16 mouse cellular contexts compared by ENCODE assay signal in genomic region chr7:84164880-84165279, GRCm38 (mm10). TPM values are rescaled to one million over a fixed set of nuclear protein-coding genes. Genes with fewer than 3 reads are reported as not detected.
DNase-seq lines count a peak whose midpoint lies in the region; ATAC-seq lines count a peak whose summit lies in the region.
"Had no signal": no experiment of that assay in that cellular context is flagged by ENCODE, and none has a peak within 500 bp of the region (broad histone marks: within the 10 kb centered on the region; RNA-seq: fewer than 3 reads in every experiment).

No protein-coding gene starts in this region.

- DNase-seq in 416B (ENCODE audit: low read depth) (peak; percentile 71), A20 (ENCODE audit: low read depth, low spot score) (peak; percentile 43)
- DNase-seq in splenic B cell, adult 2 months (ENCODE audit: low read depth, low spot score) = peak; percentile 66
- DNase-seq in frontal cortex, adult 2 months (ENCODE audit: extremely low spot score in 1 of 2, low spot score in 1 of 2) = no peak
- DNase-seq: cerebellum, adult 8-10 months; heart, postnatal 10 days; lung, postnatal 4 days; right cerebral cortex, adult 18-20 months had no signal

- peak; percentile 55 for ATAC-seq in common myeloid progenitor, adult 5-6 weeks (replicated peaks; ENCODE audit: low read depth, poor library complexity, severe bottlenecking)
- ATAC-seq in erythroblast, adult 5-6 weeks (replicated peaks; ENCODE audit: low FRiP score, poor library complexity, severe bottlenecking) = no peak
- no peak for ATAC-seq in forebrain, embryonic 16.5 days
- ATAC-seq in frontal cortex, adult (ENCODE audit: low TSS enrichment) = no peak

- H3K9me3 ChIP-seq in forebrain, embryonic 16.5 days (ENCODE audit: control insufficient read depth, low read length) = no peaks in the 10 kb centered on the region
- H3K9me3 ChIP-seq: limb, embryonic 10.5 days; neural tube, embryonic 15.5 days had no signal

- no peak overlapping the region for H3K4me2 ChIP-seq in forebrain, embryonic 16.5 days (ENCODE audit: low read length)
- H3K4me2 ChIP-seq: hindbrain, embryonic 14.5 days; neural tube, embryonic 15.5 days had no signal

- 89% methylated on average over 4 of the region's 4 CpGs for WGBS in forebrain, embryonic 16.5 days

- no peak overlapping the region for H3K9ac ChIP-seq in forebrain, embryonic 16.5 days (replicated peaks; ENCODE audit: low read depth, low read length)
- H3K9ac ChIP-seq: hindbrain, embryonic 14.5 days; neural tube, embryonic 15.5 days had no signal

- no peaks in the 10 kb centered on the region for H3K36me3 ChIP-seq in splenic B cell, adult 2 months (ENCODE audit: control insufficient read depth, insufficient read depth, low read length, poor library complexity, severe bottlenecking)
- no peaks in the 10 kb centered on the region for H3K36me3 ChIP-seq in forebrain, embryonic 16.5 days (ENCODE audit: control insufficient read depth, insufficient read depth)
- H3K36me3 ChIP-seq: limb, embryonic 10.5 days; neural tube, embryonic 15.5 days had no signal

- H3K27me3 ChIP-seq in splenic B cell, adult 2 months (ENCODE audit: control insufficient read depth, insufficient read depth, low read length, poor library complexity, severe bottlenecking) = no peaks in the 10 kb centered on the region
- H3K27me3 ChIP-seq in forebrain, embryonic 16.5 days (replicated peaks; ENCODE audit: control insufficient read depth, insufficient read depth, low read length) = no peaks in the 10 kb centered on the region
- H3K27me3 ChIP-seq: neural tube, embryonic 15.5 days had no signal

- no peak overlapping the region for H3K27ac ChIP-seq in forebrain, embryonic 16.5 days (ENCODE audit: low read length)
- H3K27ac ChIP-seq: hindbrain, embryonic 14.5 days; kidney, postnatal 0 days; limb, embryonic 10.5 days; neural tube, embryonic 15.5 days had no signal

- H3K4me3 ChIP-seq in forebrain, embryonic 16.5 days (replicated peaks; ENCODE audit: low read length) = no peak overlapping the region
- H3K4me3 ChIP-seq: limb, embryonic 10.5 days; neural tube, embryonic 15.5 days had no signal

- H3K4me1 ChIP-seq in forebrain, embryonic 16.5 days (replicated peaks; ENCODE audit: control insufficient read depth, insufficient read depth, low read length) = no peaks in the 10 kb centered on the region
- H3K4me1 ChIP-seq: neural tube, embryonic 15.5 days had no signal

RNA-seq across cellular contexts. Expression of gene Abhd17c, which starts 13.2 kb away (rescaled TPM):
- total RNA-seq in common myeloid progenitor, adult 5-6 weeks (2017) = 10.8 and 18.7 TPM in 2 replicates
- 38.4 and 39.4 TPM in 2 replicates for polyA plus RNA-seq in frontal cortex, adult 2 months (2012; rRNA removed)
- total RNA-seq in erythroblast, adult 5-6 weeks (2015; ENCODE audit: low replicate concordance) = 11.5 and 12.7 TPM in 2 replicates
- total RNA-seq in erythroblast, adult 5-6 weeks (2017; ENCODE audit: low replicate concordance) = 4.3 and 6.8 TPM in 2 replicates
- 26.2 and 36.1 TPM in 2 replicates for polyA plus RNA-seq in forebrain, embryonic 16.5 days (2015; fragmentation: Nextera tagmentation; extraction: Ambion mirVana)

Comparison
In these comparisons a context has a peak if more than half of its experiments do, and no peak if none do; other contexts are left out.
1. DNase-seq: peak in 416B (single experiment), A20 (single experiment) and splenic B cell, adult 2 months (single experiment); none in frontal cortex, adult 2 months (0 of 2).